Mouse (Mus musculus): ENCODE data around the gene Set. TPM values are rescaled to one million over a fixed set of nuclear protein-coding genes. Genes with fewer than 3 reads are reported as not detected.
A peak's percentile ranks its signal among the peaks of the same experiment; 100 is the strongest.

Gene Set
- total and polyA plus RNA-seq, 3 experiments, result 515 to 1,049 (median 902) TPM

DNA sequence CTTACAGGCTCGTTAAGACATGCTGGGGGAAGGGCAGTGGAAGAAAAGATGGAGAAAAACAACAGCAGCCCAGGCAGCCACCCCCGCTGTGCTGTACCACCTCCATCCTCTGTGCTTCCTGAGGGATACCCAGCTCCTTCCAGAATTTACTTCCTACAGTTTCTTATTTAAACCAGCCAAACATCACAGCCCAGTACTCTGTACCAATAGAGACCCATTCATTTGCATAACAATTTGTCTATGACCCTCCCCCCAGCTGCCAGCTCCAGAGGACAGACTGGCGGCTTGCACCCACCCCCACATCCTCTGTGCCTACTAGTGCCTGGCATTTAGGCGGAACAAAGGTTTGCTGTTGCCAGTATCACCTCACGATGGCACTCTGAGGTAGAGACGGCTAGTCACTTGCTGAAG lies 62.5 kb downstream of the Set start:
- Histone ChIP-seq H3K79me2 (replicated peaks; ENCODE audit: control insufficient read depth, extremely low read depth, insufficient read depth, poor library complexity, severe bottlenecking) (no peaks in the 10 kb centered on the region), H3K36me3 (replicated peaks in 1 of 2; ENCODE audit: control insufficient read depth in 1 of 2, insufficient read depth in 1 of 2, low read length in 1 of 2) (peaks cover 0 to 43% of the 10 kb centered on the region in 2 experiments), H3K27me3 (replicated peaks) (no peaks in the 10 kb centered on the region), H3K4me2 (ENCODE audit: insufficient read depth, low read depth, poor library complexity, severe bottlenecking) (no peak overlapping the region), H3K4me1 (ENCODE audit: control insufficient read depth in 1 of 2, insufficient read depth in 2 of 2) (peaks cover 4 to 36% of the 10 kb centered on the region in 2 experiments), H3K9ac (ENCODE audit: insufficient read depth, low read depth) (no peak overlapping the region), H3K9me3 (replicated peaks; ENCODE audit: low read length) (no peaks in the 10 kb centered on the region), H3K27ac (ENCODE audit: insufficient read depth, low read depth) (no peak overlapping the region), H3K4me3 (replicated peaks in 1 of 3; ENCODE audit: low read depth in 2 of 3, low read length in 2 of 3, poor library complexity in 1 of 3) (no peak overlapping the region)
- DNase-seq (ENCODE audit: extremely low read depth), result peak; percentile 59
- dilution Hi-C loops (cut with MboI; ENCODE audit: extremely low pct_ligation_motif_present, extremely low pct_unique_long_range_greater_than_20kb, low sequenced_read_pairs) (no loop called here), in situ Hi-C loops (cut with MboI; ENCODE audit: low pct_ligation_motif_present, low pct_unique_long_range_greater_than_20kb, low sequenced_read_pairs) (loop anchor here (5.0 kb wide), 1 partner anchor 53 kb away; the partner anchor contains the start of gene Endog)
- peak; percentile 24; the same call in 1 of the 2 replicates for TF ChIP-seq SMC3 (IDR thresholded peaks at IDR 0.05; ENCODE audit: low read depth, low read length)
- TF ChIP-seq CTCF (conservative IDR thresholded peaks at IDR 0.05 in 1 of 2, IDR thresholded peaks at IDR 0.05 in 1 of 2; ENCODE audit: low read depth in 2 of 2, low read length in 2 of 2), result peak in 1 of 2 experiments; percentile 34; a peak in 2 of 4 replicates
- no peak for TF ChIP-seq JUN (IDR thresholded peaks at IDR 0.05; ENCODE audit: insufficient read depth, low read depth, low read length)
- TF ChIP-seq POLR2A (IDR thresholded peaks at IDR 0.05; ENCODE audit: low read depth, low read length), result no peak

DNA sequence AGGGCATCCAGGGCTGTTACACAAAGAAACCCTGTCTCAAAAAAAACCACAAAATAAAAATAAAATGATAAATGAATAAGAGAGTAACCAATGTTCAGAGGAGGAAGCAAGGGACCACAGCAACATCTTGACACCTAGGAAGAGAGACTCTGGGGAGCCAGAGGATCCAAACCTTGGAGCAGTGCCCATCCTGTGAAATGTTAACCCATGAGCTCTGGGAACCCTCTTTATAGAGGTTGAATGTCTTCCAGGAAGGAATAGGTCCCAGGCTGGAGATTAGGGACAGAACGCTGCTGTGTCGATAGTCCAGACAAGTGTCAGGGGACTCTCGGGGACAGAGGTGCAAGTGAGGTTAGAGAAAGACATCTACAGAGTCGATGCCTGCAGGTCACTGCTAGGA lies 63.1 kb downstream of the Set start:
- H3K27me3 ChIP-seq (replicated peaks), result no peaks in the 10 kb centered on the region
- no peak overlapping the region for H3K9ac ChIP-seq (ENCODE audit: insufficient read depth, low read depth)
- no peak for TF ChIP-seq CHD1 (IDR thresholded peaks at IDR 0.05; ENCODE audit: low read depth, low read length)
- TF ChIP-seq RAD21 (IDR thresholded peaks at IDR 0.05; ENCODE audit: low read depth, low read length), result no peak
- no peak for TF ChIP-seq GABPA (IDR thresholded peaks at IDR 0.05; ENCODE audit: insufficient replicate concordance, low read depth, low read length)
- TF ChIP-seq ELF1 (IDR thresholded peaks at IDR 0.05; ENCODE audit: low read depth, low read length), result no peak
- no peak for TF ChIP-seq MXI1 (IDR thresholded peaks at IDR 0.05; ENCODE audit: low read depth, low read length)
- no peak for TF ChIP-seq JUN (IDR thresholded peaks at IDR 0.05; ENCODE audit: insufficient read depth, low read depth, low read length)
- no peak for TF ChIP-seq E2F4 (IDR thresholded peaks at IDR 0.05; ENCODE audit: insufficient replicate concordance, low read depth, low read length)
- TF ChIP-seq CTCF (conservative IDR thresholded peaks at IDR 0.05 in 1 of 2, IDR thresholded peaks at IDR 0.05 in 1 of 2; ENCODE audit: low read depth in 2 of 2, low read length in 2 of 2), result no peak
- no peak for TF ChIP-seq ETS1 (conservative IDR thresholded peaks at IDR 0.05; ENCODE audit: low read depth, low read length)
- no peak for TF ChIP-seq MAX (IDR thresholded peaks at IDR 0.05; ENCODE audit: low read length)
- TF ChIP-seq SIN3A (IDR thresholded peaks at IDR 0.05; ENCODE audit: low read length), result no peak
- TF ChIP-seq SMC3 (IDR thresholded peaks at IDR 0.05; ENCODE audit: low read depth, low read length), result no peak
- TF ChIP-seq UBTF (IDR thresholded peaks at IDR 0.05; ENCODE audit: low read depth, low read length), result no peak
- no peak for TF ChIP-seq TCF12 (IDR thresholded peaks at IDR 0.05; ENCODE audit: low read depth, low read length)
- TF ChIP-seq PAX5 (IDR thresholded peaks at IDR 0.05; ENCODE audit: low read length), result no peak
- dilution Hi-C loops (cut with MboI; ENCODE audit: extremely low pct_ligation_motif_present, extremely low pct_unique_long_range_greater_than_20kb, low sequenced_read_pairs) (no loop called here), in situ Hi-C loops (cut with MboI; ENCODE audit: low pct_ligation_motif_present, low pct_unique_long_range_greater_than_20kb, low sequenced_read_pairs) (loop anchor here (5.0 kb wide), 1 partner anchor 52 kb away; the partner anchor contains the start of gene Endog)
- H3K4me3 ChIP-seq (replicated peaks in 1 of 3; ENCODE audit: low read depth in 2 of 3, low read length in 2 of 3, poor library complexity in 1 of 3), result no peak overlapping the region
- no peaks in the 10 kb centered on the region for H3K9me3 ChIP-seq (replicated peaks; ENCODE audit: low read length)
- H3K36me3 ChIP-seq (replicated peaks in 1 of 2; ENCODE audit: control insufficient read depth in 1 of 2, insufficient read depth in 1 of 2, low read length in 1 of 2), result peaks cover 0 to 37% of the 10 kb centered on the region in 2 experiments
- DNase-seq (ENCODE audit: extremely low read depth), result no peak
- no peak overlapping the region for H3K27ac ChIP-seq (ENCODE audit: insufficient read depth, low read depth)
- no peaks in the 10 kb centered on the region for H3K79me2 ChIP-seq (replicated peaks; ENCODE audit: control insufficient read depth, extremely low read depth, insufficient read depth, poor library complexity, severe bottlenecking)
- no peak overlapping the region for H3K4me2 ChIP-seq (ENCODE audit: insufficient read depth, low read depth, poor library complexity, severe bottlenecking)
- peaks cover 4 to 42% of the 10 kb centered on the region in 2 experiments for H3K4me1 ChIP-seq (ENCODE audit: control insufficient read depth in 1 of 2, insufficient read depth in 2 of 2)

Other genes with a start within 250 kb of the Set start
- 31.9 and 33.8 TPM in 2 replicates for gene Urm1, start 237.3 kb upstream of the Set start, total RNA-seq (2012; rRNA removed)
- gene Urm1, start 237.3 kb upstream of the Set start, total RNA-seq (2014; rRNA removed), result 29.2 and 30.6 TPM in 2 replicates
- gene Urm1, start 237.3 kb upstream of the Set start, polyA plus RNA-seq (2012; ENCODE audit: insufficient read length, low read depth), result 25.6 and 37.1 TPM in 2 replicates
- 6.1 and 6.3 TPM in 2 replicates for gene Cercam, start 188.2 kb upstream of the Set start, total RNA-seq (2012; rRNA removed)
- gene Cercam, start 188.2 kb upstream of the Set start, total RNA-seq (2014; rRNA removed), result 2.5 and 3.0 TPM in 2 replicates
- gene Cercam, start 188.2 kb upstream of the Set start, polyA plus RNA-seq (2012; ENCODE audit: insufficient read length, low read depth), result 3.5 and 3.7 TPM in 2 replicates
- 43.7 and 48.6 TPM in 2 replicates for gene Odf2, start 168.2 kb upstream of the Set start, total RNA-seq (2012; rRNA removed)
- 35.4 and 44.4 TPM in 2 replicates for gene Odf2, start 168.2 kb upstream of the Set start, total RNA-seq (2014; rRNA removed)
- 54.6 and 59.5 TPM in 2 replicates for gene Odf2, start 168.2 kb upstream of the Set start, polyA plus RNA-seq (2012; ENCODE audit: insufficient read length, low read depth)
- 38.0 and 39.7 TPM in 2 replicates for gene Gle1, start 122.0 kb upstream of the Set start, total RNA-seq (2012; rRNA removed)
- 32.0 and 36.5 TPM in 2 replicates for gene Gle1, start 122.0 kb upstream of the Set start, total RNA-seq (2014; rRNA removed)
- gene Gle1, start 122.0 kb upstream of the Set start, polyA plus RNA-seq (2012; ENCODE audit: insufficient read length, low read depth), result 54.1 and 60.1 TPM in 2 replicates
- gene Sptan1, start 91.8 kb upstream of the Set start, total RNA-seq (2012; rRNA removed), result 113 TPM in 2 replicates
- gene Sptan1, start 91.8 kb upstream of the Set start, total RNA-seq (2014; rRNA removed), result 73.8 and 86.4 TPM in 2 replicates
- gene Sptan1, start 91.8 kb upstream of the Set start, polyA plus RNA-seq (2012; ENCODE audit: insufficient read length, low read depth), result 88.0 and 91.6 TPM in 2 replicates
- gene Wdr34, start 8.5 kb upstream of the Set start, total RNA-seq (2012; rRNA removed), result 23.2 and 26.5 TPM in 2 replicates
- 21.4 and 24.7 TPM in 2 replicates for gene Wdr34, start 8.5 kb upstream of the Set start, total RNA-seq (2014; rRNA removed)
- 28.0 and 28.6 TPM in 2 replicates for gene Wdr34, start 8.5 kb upstream of the Set start, polyA plus RNA-seq (2012; ENCODE audit: insufficient read length, low read depth)
- gene Pkn3, start 20.3 kb downstream of the Set start, total RNA-seq (2012; rRNA removed), result 5.2 and 8.3 TPM in 2 replicates
- gene Pkn3, start 20.3 kb downstream of the Set start, total RNA-seq (2014; rRNA removed), result 4.7 and 5.0 TPM in 2 replicates
- 6.7 and 7.1 TPM in 2 replicates for gene Pkn3, start 20.3 kb downstream of the Set start, polyA plus RNA-seq (2012; ENCODE audit: insufficient read length, low read depth)
- gene Zdhhc12, start 36.3 kb downstream of the Set start, total RNA-seq (2012; rRNA removed), result 33.7 and 36.5 TPM in 2 replicates
- 15.3 and 15.6 TPM in 2 replicates for gene Zdhhc12, start 36.3 kb downstream of the Set start, total RNA-seq (2014; rRNA removed)
- 34.7 and 42.8 TPM in 2 replicates for gene Zdhhc12, start 36.3 kb downstream of the Set start, polyA plus RNA-seq (2012; ENCODE audit: insufficient read length, low read depth)
- 9.5 and 13.4 TPM in 2 replicates for gene Zer1, start 67.2 kb downstream of the Set start, total RNA-seq (2012; rRNA removed)
- 4.8 and 5.5 TPM in 2 replicates for gene Zer1, start 67.2 kb downstream of the Set start, total RNA-seq (2014; rRNA removed)
- gene Zer1, start 67.2 kb downstream of the Set start, polyA plus RNA-seq (2012; ENCODE audit: insufficient read length, low read depth), result 13.3 and 15.0 TPM in 2 replicates
- 32.1 and 35.1 TPM in 2 replicates for gene Tbc1d13, start 76.4 kb downstream of the Set start, total RNA-seq (2012; rRNA removed)
- 21.4 and 25.9 TPM in 2 replicates for gene Tbc1d13, start 76.4 kb downstream of the Set start, total RNA-seq (2014; rRNA removed)
- gene Tbc1d13, start 76.4 kb downstream of the Set start, polyA plus RNA-seq (2012; ENCODE audit: insufficient read length, low read depth), result 36.1 and 36.8 TPM in 2 replicates
- gene Endog, start 114.1 kb downstream of the Set start, total RNA-seq (2012; rRNA removed), result 9.2 and 9.7 TPM in 2 replicates
- gene Endog, start 114.1 kb downstream of the Set start, total RNA-seq (2014; rRNA removed), result 0.23 TPM in 1 of 2 replicates, not detected in the other
- gene Endog, start 114.1 kb downstream of the Set start, polyA plus RNA-seq (2012; ENCODE audit: insufficient read length, low read depth), result not detected in 2 replicates
- gene Spout1, start 121.1 kb downstream of the Set start, total RNA-seq (2012; rRNA removed), result 49.2 and 56.7 TPM in 2 replicates
- 34.8 and 38.4 TPM in 2 replicates for gene Spout1, start 121.1 kb downstream of the Set start, total RNA-seq (2014; rRNA removed)
- gene Spout1, start 121.1 kb downstream of the Set start, polyA plus RNA-seq (2012; ENCODE audit: insufficient read length, low read depth), result 62.3 and 63.7 TPM in 2 replicates
- gene Kyat1, start 148.5 kb downstream of the Set start, total RNA-seq (2012; rRNA removed), result 5.3 and 7.0 TPM in 2 replicates
- gene Kyat1, start 148.5 kb downstream of the Set start, total RNA-seq (2014; rRNA removed), result 5.0 and 5.5 TPM in 2 replicates
- gene Kyat1, start 148.5 kb downstream of the Set start, polyA plus RNA-seq (2012; ENCODE audit: insufficient read length, low read depth), result 5.2 and 5.4 TPM in 2 replicates
- 2.8 and 3.1 TPM in 2 replicates for gene Lrrc8a, start 180.3 kb downstream of the Set start, total RNA-seq (2012; rRNA removed)
- gene Lrrc8a, start 180.3 kb downstream of the Set start, total RNA-seq (2014; rRNA removed), result 1.1 and 1.8 TPM in 2 replicates
- gene Lrrc8a, start 180.3 kb downstream of the Set start, polyA plus RNA-seq (2012; ENCODE audit: insufficient read length, low read depth), result 1.2 and 1.4 TPM in 2 replicates
- gene Gm28035, start 183.2 kb downstream of the Set start, total RNA-seq (2012; rRNA removed), result 0.46 and 0.64 TPM in 2 replicates
- 0.27 TPM in 2 replicates for gene Gm28035, start 183.2 kb downstream of the Set start, total RNA-seq (2014; rRNA removed)
- 0.35 and 0.36 TPM in 2 replicates for gene Gm28035, start 183.2 kb downstream of the Set start, polyA plus RNA-seq (2012; ENCODE audit: insufficient read length, low read depth)
- gene Phyhd1, start 208.8 kb downstream of the Set start, total RNA-seq (2012; rRNA removed), result 3.1 and 8.9 TPM in 2 replicates
- gene Phyhd1, start 208.8 kb downstream of the Set start, total RNA-seq (2014; rRNA removed), result 5.7 and 7.1 TPM in 2 replicates
- gene Phyhd1, start 208.8 kb downstream of the Set start, polyA plus RNA-seq (2012; ENCODE audit: insufficient read length, low read depth), result 9.7 and 11.5 TPM in 2 replicates
- gene Gm28038, start 223.7 kb downstream of the Set start, total RNA-seq (2012; rRNA removed), result not detected in 2 replicates
- gene Gm28038, start 223.7 kb downstream of the Set start, total RNA-seq (2014; rRNA removed), result not detected in 2 replicates
- 7.4 TPM in 1 of 2 replicates, not detected in the other for gene Gm28038, start 223.7 kb downstream of the Set start, polyA plus RNA-seq (2012; ENCODE audit: insufficient read length, low read depth)
- gene Dolk, start 229.0 kb downstream of the Set start, total RNA-seq (2012; rRNA removed), result 17.4 and 18.1 TPM in 2 replicates
- 11.1 and 11.6 TPM in 2 replicates for gene Dolk, start 229.0 kb downstream of the Set start, total RNA-seq (2014; rRNA removed)
- 10.8 and 11.8 TPM in 2 replicates for gene Dolk, start 229.0 kb downstream of the Set start, polyA plus RNA-seq (2012; ENCODE audit: insufficient read length, low read depth)
- gene Nup188, start 229.0 kb downstream of the Set start, total RNA-seq (2012; rRNA removed), result 40.2 and 47.6 TPM in 2 replicates
- gene Nup188, start 229.0 kb downstream of the Set start, total RNA-seq (2014; rRNA removed), result 19.7 and 20.9 TPM in 2 replicates
- gene Nup188, start 229.0 kb downstream of the Set start, polyA plus RNA-seq (2012; ENCODE audit: insufficient read length, low read depth), result 58.8 and 61.2 TPM in 2 replicates

Data from CH12.LX (cell line).